Mouse (Mus musculus) limb, embryonic 11.5 days (tissue): ENCODE measurements around the gene Tubgcp5. TPM values are rescaled to one million over a fixed set of nuclear protein-coding genes. Genes with fewer than 3 reads are reported as not detected.
"Not testable (repeated sequence)": the region's sequence is repeated elsewhere in the genome, so short reads cannot be mapped to it uniquely, and the experiment has no call there.

Experiments used
- ATAC-seq: fragments of 200-750 bp; cut with Nextera tagmentation; 2 replicates; pipeline ENCODE4 v1.8.0; 2017; ENCODE audit warnings: low read depth; ENCODE audit not compliant: insufficient number of reproducible peaks, low FRiP score, low TSS enrichment
- DNase-seq: peaks from one replicate; pipeline ENCODE4 v3.0.0-alpha.2; 2015; ENCODE audit warnings: low spot score
- H3K27ac ChIP-seq: fragments of 300-500 bp; sonication (generic); replicated peaks from 2 replicates; pipeline ENCODE4 v1.5.1; 2014; ENCODE audit warnings: low read depth, mild to moderate bottlenecking, low read length
- H3K27me3 ChIP-seq: fragments of 300-500 bp; sonication (generic); 2 replicates; pipeline ENCODE4 v1.6.1; 2014; ENCODE audit warnings: mild to moderate bottlenecking, low read length, mixed read lengths; ENCODE audit not compliant: control insufficient read depth, insufficient read depth
- H3K36me3 ChIP-seq: fragments of 300-500 bp; sonication (generic); 2 replicates; pipeline ENCODE4 v1.6.1; 2014; ENCODE audit warnings: mild to moderate bottlenecking, low read length, moderate library complexity, mixed read lengths; ENCODE audit not compliant: control insufficient read depth, insufficient read depth
- H3K4me1 ChIP-seq: fragments of 300-500 bp; sonication (generic); 2 replicates; pipeline ENCODE4 v1.6.1; 2014; ENCODE audit warnings: low read length, mixed read lengths; ENCODE audit not compliant: control insufficient read depth, insufficient read depth
- H3K4me2 ChIP-seq: fragments of 300-500 bp; sonication (generic); 2 replicates; pipeline ENCODE4 v1.6.1; 2014; ENCODE audit warnings: low read depth, mild to moderate bottlenecking, moderate library complexity; ENCODE audit not compliant: severe bottlenecking
- H3K4me3 ChIP-seq: fragments of 300-500 bp; sonication (generic); 2 replicates; pipeline ENCODE4 v1.5.1; 2014; ENCODE audit warnings: low read depth, low read length
- H3K9ac ChIP-seq: fragments of 300-500 bp; sonication (generic); 2 replicates; pipeline ENCODE4 v1.6.1; 2014; ENCODE audit warnings: mild to moderate bottlenecking, low read length
- H3K9me3 ChIP-seq: fragments of 300-500 bp; sonication (generic); 2 replicates; pipeline ENCODE4 v1.6.1; 2016; ENCODE audit warnings: low read length; ENCODE audit not compliant: control insufficient read depth
- WGBS: fragments of 180-500 bp; shearing (Covaris S2); extraction: QIAGEN DNeasy Blood & Tissue Kit; methylation state at CpG from one replicate; pipeline ENCODE4 v1.1.7; 2014; 5-methylcytosine and 5-hydroxymethylcytosine counted together
- polyA plus RNA-seq: library from polyadenylated mRNA; unstranded; fragments of >200 nt; fragmentation: Nextera tagmentation; extraction: Ambion mirVana; gene quantifications from 2 replicates; pipeline ENCODE4 v1.2.1, GENCODE M21; 2014

Gene Tubgcp5
- polyA plus RNA-seq, 1 experiment from 2014 or later: 34.1 TPM

DNA sequence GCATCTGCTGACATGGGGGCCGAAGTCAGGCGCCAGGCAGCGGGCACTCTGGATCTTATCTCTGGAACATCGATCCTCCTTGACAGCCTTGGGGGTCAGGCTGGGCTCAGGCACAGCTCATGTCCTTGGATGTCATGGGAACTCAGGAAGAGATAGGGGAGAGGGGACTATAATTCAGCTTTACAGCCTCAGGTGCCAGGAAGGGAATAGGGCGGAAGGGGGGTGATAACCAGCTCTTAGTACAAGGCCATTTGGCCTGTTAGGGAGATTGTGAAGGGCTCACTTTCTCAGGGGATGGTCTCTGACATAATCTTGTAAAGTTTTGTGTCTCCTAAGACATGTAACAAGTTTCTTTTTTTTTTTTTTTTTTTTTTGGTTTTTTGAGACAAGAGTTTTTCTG lies 3.4 kb upstream of the Tubgcp5 start:
- 31% methylated on average over 4 of the region's 5 CpGs for WGBS

DNA sequence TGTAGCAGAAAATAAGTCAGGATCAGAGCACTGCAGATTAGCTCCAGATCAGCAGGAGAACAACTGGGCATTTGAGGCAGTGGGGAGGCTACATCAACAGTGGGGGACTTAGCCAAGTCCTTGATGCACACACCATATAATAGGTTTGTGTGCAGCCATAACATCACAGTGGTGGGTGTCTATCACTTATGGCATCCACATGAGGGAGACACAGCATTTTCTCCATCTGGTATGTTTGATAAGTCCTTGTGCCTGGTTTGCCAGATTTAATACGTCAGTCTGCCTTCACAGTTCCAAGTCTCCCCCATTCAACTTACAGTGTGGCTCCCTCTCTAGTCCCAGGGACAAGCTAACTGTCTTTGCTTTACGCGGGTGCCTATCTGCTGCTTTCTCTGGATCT lies 1.7 kb upstream of the Tubgcp5 start:
- no peak for ATAC-seq
- no peak overlapping the region for H3K27ac ChIP-seq
- WGBS: 82% methylated on average over 3 of the region's 3 CpGs

More for the DNA sequence above, 3.4 kb upstream of the Tubgcp5 start:
- not testable (repeated sequence) for ATAC-seq, H3K27me3 ChIP-seq, H3K27ac ChIP-seq, H3K4me2 ChIP-seq, H3K9me3 ChIP-seq, H3K4me1 ChIP-seq, H3K4me3 ChIP-seq, H3K36me3 ChIP-seq, H3K9ac ChIP-seq, DNase-seq

DNA sequence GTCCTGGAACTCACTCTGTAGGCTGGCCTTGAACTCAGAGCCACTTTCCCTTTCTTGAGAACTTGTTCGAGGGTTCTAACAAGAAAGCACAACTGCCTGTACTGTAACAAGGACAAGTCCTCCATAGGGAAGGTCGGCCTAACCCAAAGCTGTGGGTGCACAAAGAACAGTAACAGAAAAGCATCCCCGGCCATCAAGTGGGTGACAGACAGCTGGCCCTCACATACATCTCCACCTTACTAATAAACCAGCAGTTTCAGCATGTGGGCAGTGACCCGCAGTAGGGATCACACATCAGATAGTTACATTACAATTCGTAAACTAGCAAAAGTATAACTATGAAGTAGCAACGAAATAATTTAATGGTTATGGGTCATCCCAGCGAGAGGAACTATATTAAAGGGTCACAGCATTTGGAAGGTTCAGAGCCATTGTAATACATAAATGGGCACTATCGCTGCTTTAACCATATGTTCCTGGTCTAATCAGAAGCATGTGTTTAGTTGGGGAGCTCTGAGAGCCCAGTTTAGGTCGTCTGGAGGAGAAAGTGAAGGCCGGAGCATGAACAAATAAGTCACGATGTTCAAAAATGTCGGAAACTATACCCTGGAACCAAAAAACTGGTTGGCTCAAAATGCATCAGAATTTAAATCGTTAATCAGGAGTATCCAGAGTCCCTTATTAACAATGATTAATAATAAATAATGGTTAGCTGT lies 560 bp upstream of the Tubgcp5 start:
- no peaks in the 10 kb centered on the region for H3K27me3 ChIP-seq
- H3K9ac ChIP-seq: peak overlapping the region; percentile 89
- H3K36me3 ChIP-seq: peaks cover 11% of the 10 kb centered on the region; the same call in 1 of the 2 replicates
- peak; percentile 46; the same call in 1 of the 2 replicates for ATAC-seq
- H3K4me2 ChIP-seq: peak overlapping the region; percentile 52
- DNase-seq: peak; percentile 24
- peak overlapping the region; percentile 83 for H3K4me3 ChIP-seq
- H3K4me1 ChIP-seq: 0 out of 2 replicates have a peak, but pooled peaks cover 5% of the 10 kb centered on the region
- 0 out of 2 replicates have a peak overlapping the region, but pooled peaks have one; percentile 21 for H3K27ac ChIP-seq
- H3K9me3 ChIP-seq: no peaks in the 10 kb centered on the region
- 34% methylated on average over 13 of the region's 13 CpGs for WGBS

More for the DNA sequence above, 1.7 kb upstream of the Tubgcp5 start:
- no peaks in the 10 kb centered on the region for H3K27me3 ChIP-seq
- H3K9ac ChIP-seq: 0 out of 2 replicates have a peak overlapping the region, but pooled peaks have one; percentile 4
- H3K9me3 ChIP-seq: no peaks in the 10 kb centered on the region
- H3K36me3 ChIP-seq: peaks cover 7% of the 10 kb centered on the region; the same call in 1 of the 2 replicates
- H3K4me2 ChIP-seq: no peak overlapping the region
- 0 out of 2 replicates have a peak, but pooled peaks cover 5% of the 10 kb centered on the region for H3K4me1 ChIP-seq
- no peak for DNase-seq
- H3K4me3 ChIP-seq: no peak overlapping the region

DNA sequence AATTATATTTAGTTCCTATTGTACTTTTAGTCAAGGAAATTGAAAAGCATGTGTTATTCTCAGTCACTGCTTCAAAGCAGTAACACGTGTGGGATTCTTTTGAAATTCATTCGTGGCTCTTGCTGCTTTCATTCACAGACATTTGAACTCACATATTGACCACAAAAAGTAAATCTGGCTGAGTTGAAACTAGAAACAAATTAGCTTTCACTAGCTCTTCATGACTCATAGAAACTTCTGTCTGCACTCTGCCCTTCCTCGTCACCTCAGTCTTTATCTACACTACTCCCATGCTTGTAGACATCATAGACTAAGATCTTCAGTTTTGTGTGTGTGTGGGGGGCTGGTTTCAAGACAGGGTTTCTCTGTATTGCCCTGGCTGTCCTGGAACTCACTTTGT lies 6.0 kb downstream of the Tubgcp5 start:
- ATAC-seq (no peak), DNase-seq (no peak)
- no peak overlapping the region for H3K4me2 ChIP-seq
- peaks cover 23% of the 10 kb centered on the region; the same call in 1 of the 2 replicates for H3K36me3 ChIP-seq
- no peak overlapping the region for H3K4me3 ChIP-seq
- 93% methylated on average over 3 of the region's 3 CpGs for WGBS
- H3K9me3 ChIP-seq: no peaks in the 10 kb centered on the region
- no peak overlapping the region for H3K27ac ChIP-seq
- H3K27me3 ChIP-seq: no peaks in the 10 kb centered on the region
- H3K9ac ChIP-seq: no peak overlapping the region
- H3K4me1 ChIP-seq: 0 out of 2 replicates have a peak, but pooled peaks cover 2% of the 10 kb centered on the region

DNA sequence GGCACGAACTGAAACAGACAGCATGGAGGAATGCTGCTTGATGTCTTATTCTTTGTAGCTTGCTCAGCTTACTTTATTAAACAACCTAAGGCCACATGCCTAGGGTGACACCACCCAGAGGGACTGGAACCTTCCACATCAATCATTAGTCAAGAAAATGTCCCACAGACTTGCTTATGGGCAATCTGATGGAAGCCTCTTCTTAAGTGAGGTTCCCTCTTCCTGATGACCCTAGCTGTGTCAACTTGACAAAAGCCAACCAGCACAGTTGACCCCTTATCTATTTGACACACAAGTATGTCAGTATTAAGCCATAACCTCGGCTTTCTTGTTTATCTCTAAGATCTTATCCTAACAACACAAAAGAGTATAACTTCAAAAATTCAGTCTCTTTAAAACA lies 16.0 kb downstream of the Tubgcp5 start:
- Histone ChIP-seq H3K4me1 (no peaks in the 10 kb centered on the region), H3K9me3 (no peaks in the 10 kb centered on the region), H3K27ac (no peak overlapping the region), H3K9ac (no peak overlapping the region), H3K4me2 (no peak overlapping the region), H3K4me3 (no peak overlapping the region), H3K27me3 (no peaks in the 10 kb centered on the region), H3K36me3 (peaks cover 11% of the 10 kb centered on the region)
- WGBS: 89% methylated on average over 2 of the region's 2 CpGs
- ATAC-seq (no peak), DNase-seq (no peak)

DNA sequence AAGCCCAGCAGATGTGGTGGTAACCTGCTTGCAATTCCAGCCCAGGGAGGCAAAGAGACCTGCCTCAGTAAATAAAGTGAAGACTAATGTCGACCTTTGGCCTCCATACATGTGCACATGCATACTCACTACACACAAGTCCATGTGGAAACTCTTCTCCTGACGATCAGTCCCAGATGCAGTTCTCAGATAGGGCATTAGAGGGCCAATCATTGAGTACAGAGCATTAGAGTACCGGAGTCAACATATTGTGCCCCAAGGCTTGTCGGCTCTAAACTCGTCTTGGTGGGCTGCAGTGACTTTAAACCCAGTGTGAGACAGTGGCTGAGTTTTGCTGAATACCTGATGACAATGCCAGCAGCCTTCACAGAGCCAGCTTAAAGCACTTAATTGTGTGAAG lies 30.5 kb downstream of the Tubgcp5 start:
- Histone ChIP-seq H3K27me3 (no peaks in the 10 kb centered on the region), H3K9me3 (no peaks in the 10 kb centered on the region), H3K9ac (no peak overlapping the region), H3K4me2 (no peak overlapping the region), H3K27ac (no peak overlapping the region), H3K4me1 (no peaks in the 10 kb centered on the region), H3K4me3 (no peak overlapping the region), H3K36me3 (peaks cover 18% of the 10 kb centered on the region)
- ATAC-seq: no peak
- DNase-seq: no peak
- 89% methylated on average over 5 of the region's 5 CpGs for WGBS

DNA sequence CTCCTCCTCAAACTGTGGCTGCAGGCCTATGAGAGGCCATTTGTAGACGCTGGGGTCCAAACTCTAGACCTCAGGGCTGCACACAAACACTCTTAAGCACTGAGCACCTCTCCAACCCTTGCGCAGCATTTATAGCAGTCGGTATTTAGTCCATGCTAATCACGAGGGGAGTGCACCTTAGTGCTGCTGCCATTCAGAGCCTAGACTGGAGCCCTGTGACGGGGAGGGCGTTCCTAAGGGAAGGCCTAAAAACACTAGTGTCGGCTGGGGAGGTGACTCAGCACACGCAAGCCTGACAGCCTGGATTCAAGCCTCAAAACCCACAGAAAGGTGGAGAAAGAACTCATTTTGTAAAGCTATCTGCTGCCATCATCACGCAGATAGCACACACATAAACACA lies 33.6 kb downstream of the Tubgcp5 start:
- no peak overlapping the region for H3K9ac ChIP-seq
- H3K27ac ChIP-seq: no peak overlapping the region
- H3K27me3 ChIP-seq: no peaks in the 10 kb centered on the region
- H3K4me1 ChIP-seq: no peaks in the 10 kb centered on the region
- 91% methylated on average over 9 of the region's 9 CpGs for WGBS
- no peak overlapping the region for H3K4me3 ChIP-seq
- H3K9me3 ChIP-seq: no peaks in the 10 kb centered on the region
- peaks cover 19% of the 10 kb centered on the region for H3K36me3 ChIP-seq
- ATAC-seq (no peak), DNase-seq (no peak)
- no peak overlapping the region for H3K4me2 ChIP-seq

DNA sequence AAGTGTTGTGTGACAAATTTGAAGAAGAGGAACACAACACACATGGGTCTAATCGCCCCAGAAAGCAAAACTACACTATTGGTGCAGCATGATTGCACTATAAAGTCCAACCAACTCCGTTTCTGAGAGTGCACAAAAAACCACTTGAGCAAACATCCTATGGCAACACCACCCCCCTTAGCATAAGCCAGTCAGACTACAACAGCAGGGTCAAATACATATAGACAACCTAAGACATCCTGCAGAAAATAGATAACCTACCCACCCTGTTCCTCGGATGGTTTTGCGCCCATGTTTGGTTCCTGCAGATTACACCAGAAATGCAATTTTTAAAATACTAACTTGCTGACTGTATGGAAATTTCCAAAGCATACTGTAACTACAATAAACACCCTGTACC lies 42.9 kb downstream of the Tubgcp5 start:
- no peak for DNase-seq
- H3K36me3 ChIP-seq: peaks cover 1% of the 10 kb centered on the region; the same call in 1 of the 2 replicates
- H3K27me3 ChIP-seq: no peaks in the 10 kb centered on the region
- no peak overlapping the region for H3K27ac ChIP-seq
- no peak for ATAC-seq
- WGBS: 86% methylated on average over 4 of the region's 4 CpGs
- no peak overlapping the region for H3K4me3 ChIP-seq
- H3K4me1 ChIP-seq: no peaks in the 10 kb centered on the region
- H3K4me2 ChIP-seq: no peak overlapping the region
- no peak overlapping the region for H3K9ac ChIP-seq
- H3K9me3 ChIP-seq: no peaks in the 10 kb centered on the region
